Mouse (Mus musculus): ENCODE data around the gene Inpp5f.
"Not testable (repeated sequence)": the region's sequence is repeated elsewhere in the genome, so short reads cannot be mapped to it uniquely, and the experiment has no call there.

Inpp5f gene

GRCm38 (mm10) chr7:128610897-128611798 is at the start of gene Inpp5f:
Inpp5f (plus strand) TSS chr7:128611328.
- peak; percentile 98 to 99 for DNase-seq (ENCODE audit: low spot score in 2 of 2)

GRCm38 (mm10) chr7:128563373-128563772 is 47.8 kb upstream of the Inpp5f start:
- DNase-seq (ENCODE audit: low spot score in 2 of 2) = peak in 1 of 2 experiments; percentile 50

- DNase-seq (ENCODE audit: low spot score in 2 of 2) = no peak
Measured at GRCm38 (mm10) chr7:128566311-128566710, 44.8 kb upstream of the Inpp5f start.

GRCm38 (mm10) chr7:128567561-128568244 is 43.4 kb upstream of the Inpp5f start:
- DNase-seq (ENCODE audit: low spot score in 2 of 2) = no peak

- DNase-seq (ENCODE audit: low spot score in 2 of 2) = not testable (repeated sequence)
Measured at GRCm38 (mm10) chr7:128569429-128569828, 41.7 kb upstream of the Inpp5f start.

- no peak for DNase-seq (ENCODE audit: low spot score in 2 of 2)
Measured at GRCm38 (mm10) chr7:128569987-128570656, 41.0 kb upstream of the Inpp5f start.

- DNase-seq (ENCODE audit: low spot score in 2 of 2) = not testable (repeated sequence)
Measured at GRCm38 (mm10) chr7:128570657-128571056, 40.5 kb upstream of the Inpp5f start.

- DNase-seq (ENCODE audit: low spot score in 2 of 2) = no peak
Measured at GRCm38 (mm10) chr7:128572030-128572429, 39.1 kb upstream of the Inpp5f start.

GRCm38 (mm10) chr7:128575211-128575610 is 35.9 kb upstream of the Inpp5f start:
- no peak for DNase-seq (ENCODE audit: low spot score in 2 of 2)

- DNase-seq (ENCODE audit: low spot score in 2 of 2) = no peak
Measured at GRCm38 (mm10) chr7:128575794-128576193, 35.3 kb upstream of the Inpp5f start.

- no peak for DNase-seq (ENCODE audit: low spot score in 2 of 2)
Measured at GRCm38 (mm10) chr7:128577607-128578006, 33.5 kb upstream of the Inpp5f start.

- no peak for DNase-seq (ENCODE audit: low spot score in 2 of 2)
Measured at GRCm38 (mm10) chr7:128578199-128578945, 32.8 kb upstream of the Inpp5f start.

- no peak for DNase-seq (ENCODE audit: low spot score in 2 of 2)
Measured at GRCm38 (mm10) chr7:128579381-128579780, 31.7 kb upstream of the Inpp5f start.

GRCm38 (mm10) chr7:128580318-128580717 is 30.8 kb upstream of the Inpp5f start:
- no peak for DNase-seq (ENCODE audit: low spot score in 2 of 2)

GRCm38 (mm10) chr7:128581864-128582484 is 29.2 kb upstream of the Inpp5f start:
- no peak for DNase-seq (ENCODE audit: low spot score in 2 of 2)

GRCm38 (mm10) chr7:128583213-128583948 is 27.7 kb upstream of the Inpp5f start:
- no peak for DNase-seq (ENCODE audit: low spot score in 2 of 2)

GRCm38 (mm10) chr7:128587334-128587933 is 23.7 kb upstream of the Inpp5f start:
- DNase-seq (ENCODE audit: low spot score in 2 of 2) = no peak

- DNase-seq (ENCODE audit: low spot score in 2 of 2) = no peak
Measured at GRCm38 (mm10) chr7:128591345-128592084, 19.6 kb upstream of the Inpp5f start.
